Mouse (Mus musculus) mouse trophoblast stem cell (cell line): ENCODE data around the gene Sec24a.
"Not testable (repeated sequence)": the region's sequence is repeated elsewhere in the genome, so short reads cannot be mapped to it uniquely, and the experiment has no call there.

ENCODE experiments used
- in situ Hi-C, 2 experiments: fragments of 300-500 bp; cut with MseI, MboI; formaldehyde crosslinking; loops; 2 replicates in 1 of 2; 3 replicates in 1 of 2; pipeline ENCODE4 v1.15.1; 2025

The Sec24a gene

GRCm38 (mm10) chr11:51759941-51760657 lies 3.3 kb downstream of the Sec24a start:
- in situ Hi-C loops = no loop called here

GRCm38 (mm10) chr11:51759251-51759650 lies 4.2 kb downstream of the Sec24a start:
- in situ Hi-C loops = no loop called here

GRCm38 (mm10) chr11:51758207-51758606 lies 5.2 kb downstream of the Sec24a start:
- in situ Hi-C loops = not testable (repeated sequence)

- in situ Hi-C loops = no loop called here
Observed at GRCm38 (mm10) chr11:51757625-51758024, 5.8 kb downstream of the Sec24a start.

- in situ Hi-C loops = no loop called here
Observed at GRCm38 (mm10) chr11:51757023-51757422, 6.4 kb downstream of the Sec24a start.

DNA sequence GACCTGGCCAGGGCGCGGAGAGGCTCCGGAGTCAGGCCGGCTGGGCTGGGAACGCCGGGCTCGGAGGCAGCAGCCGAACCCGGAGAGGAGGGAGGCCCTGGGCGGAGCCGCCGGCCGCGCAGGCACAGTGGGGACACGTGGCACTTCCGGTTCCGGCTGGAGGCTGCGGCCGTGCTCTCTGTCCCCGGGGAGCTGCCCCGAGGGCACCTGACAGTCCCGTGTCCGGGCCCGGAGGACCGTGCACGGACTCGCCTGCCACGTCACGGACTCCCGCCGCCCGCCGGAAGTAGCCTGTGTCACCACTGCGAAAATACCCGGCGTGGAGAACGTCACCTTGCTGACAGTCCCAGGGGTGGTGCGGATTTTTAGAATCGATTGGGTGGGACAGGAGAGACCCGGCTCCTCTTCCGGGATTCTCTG lies 7.1 kb downstream of the Sec24a start:
- in situ Hi-C loops = no loop called here

- in situ Hi-C loops = no loop called here
Observed at GRCm38 (mm10) chr11:51755621-51756311, 7.7 kb downstream of the Sec24a start.

DNA sequence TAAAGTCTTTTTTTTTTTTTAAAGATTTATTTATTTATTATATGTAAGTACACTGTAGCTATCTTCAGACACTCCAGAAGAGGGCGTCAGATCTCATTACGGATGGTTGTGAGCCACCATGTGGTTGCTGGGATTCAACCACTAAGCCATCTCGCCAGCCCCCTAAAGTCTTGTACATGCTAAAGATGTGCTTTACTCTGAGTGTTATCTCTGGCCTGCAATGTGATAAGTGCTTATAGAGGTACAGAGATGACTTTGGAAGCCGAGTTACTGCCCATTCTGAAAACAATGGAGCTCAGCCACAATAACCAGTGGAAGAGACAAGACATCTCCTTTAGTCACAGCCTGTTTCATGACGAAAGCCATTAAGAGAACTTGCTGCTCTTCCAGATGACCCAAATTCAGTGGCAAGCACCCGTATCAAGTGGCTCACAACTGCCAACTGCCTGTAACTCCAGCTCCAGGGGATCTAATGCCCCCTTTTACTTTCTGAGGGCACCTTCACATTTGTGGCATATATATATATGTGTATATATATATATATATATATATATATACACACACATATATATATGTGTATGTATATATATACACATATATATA lies 11.7 kb downstream of the Sec24a start:
- in situ Hi-C loops = not testable (repeated sequence)

DNA sequence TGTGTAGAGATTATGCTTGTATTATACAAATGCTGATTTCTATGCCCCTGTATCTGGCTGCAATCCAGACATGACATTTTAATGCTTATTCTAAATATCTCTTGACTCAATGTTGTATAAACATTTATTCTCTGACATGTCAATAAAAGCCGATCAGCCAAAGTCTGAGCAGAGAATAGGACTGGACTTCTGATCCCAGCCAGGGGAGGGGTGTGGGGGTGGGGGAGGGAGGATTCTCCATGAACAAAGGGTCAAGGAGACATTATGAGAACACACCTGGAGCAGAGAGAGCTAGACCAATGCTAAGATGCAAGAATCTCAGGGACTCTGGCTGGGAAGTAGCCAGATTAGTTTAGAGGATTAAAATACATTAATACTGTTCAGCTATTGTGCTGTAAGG lies 17.3 kb downstream of the Sec24a start:
- in situ Hi-C loops = no loop called here

GRCm38 (mm10) chr11:51740701-51741100 lies 22.7 kb downstream of the Sec24a start:
- in situ Hi-C loops = no loop called here

DNA sequence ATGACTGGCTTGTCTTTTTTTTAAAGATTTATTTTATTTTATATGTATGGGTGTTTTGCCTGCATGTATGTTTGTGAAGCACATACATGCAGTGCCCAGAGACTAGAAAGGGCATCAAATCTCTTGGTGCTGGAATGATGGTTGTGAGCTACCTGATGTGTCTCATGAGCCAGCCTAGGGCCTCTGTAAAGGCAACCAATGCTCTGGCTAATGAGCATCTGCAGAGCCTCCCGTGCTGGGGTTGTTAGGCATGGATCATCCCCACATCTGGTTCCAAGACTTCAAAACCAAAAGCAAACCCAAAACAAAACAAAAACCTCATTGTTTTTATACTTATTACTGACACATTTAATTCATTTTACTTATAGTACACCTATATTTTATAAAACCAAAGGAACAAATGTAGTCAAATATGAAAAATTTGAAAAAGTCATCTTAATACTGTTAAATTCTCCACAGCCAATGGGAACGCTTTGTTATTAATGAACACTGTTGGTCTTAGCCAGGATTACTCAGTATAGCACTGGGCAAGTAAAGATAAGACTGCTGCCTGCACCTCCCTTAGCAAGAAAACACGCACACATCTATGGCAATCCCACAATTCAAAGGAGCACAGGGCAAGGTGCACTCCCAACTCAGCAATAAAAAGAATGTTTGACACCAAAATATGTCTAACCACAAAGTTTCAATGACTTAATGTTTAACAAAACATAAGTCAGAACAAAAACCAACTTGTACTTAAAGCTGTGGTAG lies 24.6 kb downstream of the Sec24a start:
- in situ Hi-C loops = no loop called here

DNA sequence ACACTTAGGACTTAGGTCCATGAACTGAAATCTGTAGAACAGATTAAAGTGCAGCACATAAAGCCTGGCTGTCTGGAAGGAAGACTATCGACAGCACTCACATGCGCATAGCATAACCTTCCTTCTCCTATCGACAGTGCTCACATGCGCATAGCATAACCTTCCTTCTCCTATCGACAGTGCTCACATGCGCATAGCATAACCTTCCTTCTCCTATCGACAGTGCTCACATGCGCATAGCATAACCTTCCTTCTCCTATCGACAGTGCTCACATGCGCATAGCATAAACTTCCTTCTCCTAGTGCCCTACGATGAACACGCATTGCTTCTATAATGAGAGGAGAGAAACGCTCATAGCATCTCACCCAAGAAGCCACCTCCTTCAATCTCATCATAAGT lies 29.2 kb downstream of the Sec24a start:
- in situ Hi-C loops = not testable (repeated sequence)

- in situ Hi-C loops = no loop called here
Observed at GRCm38 (mm10) chr11:51732883-51733282, 30.6 kb downstream of the Sec24a start.

DNA sequence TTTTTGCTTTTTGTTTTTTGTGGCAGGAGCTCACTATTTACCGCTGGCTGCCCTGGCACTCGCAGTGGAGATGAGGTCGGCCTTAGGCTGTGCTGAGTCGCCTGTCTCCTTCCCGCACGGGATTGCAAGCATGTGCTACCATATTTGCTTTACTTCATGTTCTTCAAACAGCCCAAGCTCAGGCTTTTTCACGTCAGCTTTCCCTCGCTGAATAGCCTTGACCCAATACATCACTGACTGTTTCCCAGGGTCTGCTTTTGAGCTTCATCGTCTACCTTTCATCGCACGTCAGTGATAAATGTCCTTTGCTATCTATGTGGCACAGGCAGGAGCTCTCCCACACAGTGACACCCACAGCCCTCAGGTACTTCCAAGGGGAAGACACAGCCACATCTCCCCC lies 42.4 kb downstream of the Sec24a start:
- in situ Hi-C loops = no loop called here

GRCm38 (mm10) chr11:51707080-51707479 lies 56.4 kb downstream of the Sec24a start:
- in situ Hi-C loops = no loop called here

DNA sequence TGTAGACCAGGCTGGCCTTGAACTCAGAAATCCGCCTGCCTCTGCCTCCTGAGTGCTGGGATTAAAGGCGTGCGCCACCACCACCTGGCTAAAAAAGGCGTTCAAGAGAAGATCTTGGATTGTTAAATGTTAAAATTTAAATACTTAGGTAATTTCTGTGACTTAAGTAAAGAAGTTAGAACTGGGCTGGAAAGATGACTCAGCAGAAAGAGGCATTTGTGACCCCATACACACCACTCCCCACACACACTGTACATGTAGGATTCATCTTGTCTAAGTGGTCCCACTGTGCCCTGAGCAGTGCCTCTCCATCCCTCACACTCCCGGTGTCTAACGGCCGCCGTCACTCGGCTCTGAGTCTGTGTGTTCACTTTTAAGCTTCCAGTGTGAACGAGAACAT lies 57.0 kb downstream of the Sec24a start:
- in situ Hi-C loops = no loop called here

GRCm38 (mm10) chr11:51703379-51703998 lies 59.9 kb downstream of the Sec24a start:
- in situ Hi-C loops = no loop called here

- in situ Hi-C loops = no loop called here
Observed at GRCm38 (mm10) chr11:51702831-51703230, 60.6 kb downstream of the Sec24a start.

GRCm38 (mm10) chr11:51694984-51695383 lies 68.5 kb downstream of the Sec24a start:
- in situ Hi-C loops = no loop called here

DNA sequence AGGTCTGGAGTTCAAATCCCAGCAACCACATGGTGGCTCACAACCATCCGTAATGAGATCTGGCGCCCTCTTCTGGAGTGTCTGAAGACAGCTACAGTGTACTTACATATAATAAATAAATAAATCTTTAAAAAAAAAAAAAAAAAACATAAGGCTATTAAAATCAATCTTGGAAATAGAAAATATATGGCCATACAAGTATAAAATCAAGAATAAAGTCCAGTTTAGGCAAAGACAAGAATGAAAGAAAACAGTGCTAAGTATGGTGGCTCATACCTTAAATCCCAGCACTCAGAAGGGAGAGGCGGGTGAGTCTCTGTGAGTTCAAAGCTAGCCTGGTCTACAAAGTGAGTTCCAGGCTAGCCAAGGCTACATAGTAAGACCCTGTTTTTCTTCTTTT lies 72.8 kb downstream of the Sec24a start:
- in situ Hi-C loops = not testable (repeated sequence)

- in situ Hi-C loops = no loop called here
Observed at GRCm38 (mm10) chr11:51689343-51689742, 74.1 kb downstream of the Sec24a start.
